Mouse (Mus musculus): ENCODE measurements around the gene Rbks. TPM values are rescaled to one million over a fixed set of nuclear protein-coding genes. Genes with fewer than 3 reads are reported as not detected.

The Rbks gene
- polyA plus RNA-seq, 1 experiment from 2014 or later: 2.3 TPM

GRCm38 (mm10) chr5:31687972-31688371 lies 9.5 kb downstream of the Rbks start:
- H3K9me3 ChIP-seq (ENCODE audit: control insufficient read depth, low read length): no peaks in the 10 kb centered on the region
- DNase-seq (ENCODE audit: low spot score) (no peak), ATAC-seq (ENCODE audit: low FRiP score) (no peak)
- no peak overlapping the region for H3K27ac ChIP-seq
- H3K36me3 ChIP-seq (replicated peaks; ENCODE audit: control insufficient read depth, insufficient read depth): no peaks in the 10 kb centered on the region
- no peak overlapping the region for H3K4me2 ChIP-seq (replicated peaks)
- H3K4me1 ChIP-seq (replicated peaks; ENCODE audit: control insufficient read depth, insufficient read depth, low read length): no peaks in the 10 kb centered on the region
- H3K9ac ChIP-seq: no peak overlapping the region
- WGBS: 95% methylated on average over 3 of the region's 3 CpGs
- H3K27me3 ChIP-seq (ENCODE audit: control insufficient read depth, insufficient read depth, low read length): no peaks in the 10 kb centered on the region
- H3K4me3 ChIP-seq (replicated peaks; ENCODE audit: low read length): no peak overlapping the region

GRCm38 (mm10) chr5:31686040-31686439 lies 11.4 kb downstream of the Rbks start:
- H3K9ac ChIP-seq: no peak overlapping the region
- H3K4me1 ChIP-seq (replicated peaks; ENCODE audit: control insufficient read depth, insufficient read depth, low read length): no peaks in the 10 kb centered on the region
- DNase-seq (ENCODE audit: low spot score) (no peak), ATAC-seq (ENCODE audit: low FRiP score) (no peak)
- H3K36me3 ChIP-seq (replicated peaks; ENCODE audit: control insufficient read depth, insufficient read depth): no peaks in the 10 kb centered on the region
- H3K9me3 ChIP-seq (ENCODE audit: control insufficient read depth, low read length): no peaks in the 10 kb centered on the region
- H3K4me3 ChIP-seq (replicated peaks; ENCODE audit: low read length): no peak overlapping the region
- WGBS: 66% methylated on average over 2 of the region's 2 CpGs
- no peak overlapping the region for H3K27ac ChIP-seq
- no peak overlapping the region for H3K4me2 ChIP-seq (replicated peaks)
- no peaks in the 10 kb centered on the region for H3K27me3 ChIP-seq (ENCODE audit: control insufficient read depth, insufficient read depth, low read length)

- H3K27ac ChIP-seq: no peak overlapping the region
- H3K9ac ChIP-seq: no peak overlapping the region
- 94% methylated on average over 1 of the region's 1 CpGs for WGBS
- H3K36me3 ChIP-seq (replicated peaks; ENCODE audit: control insufficient read depth, insufficient read depth): no peaks in the 10 kb centered on the region
- no peak for DNase-seq (ENCODE audit: low spot score)
- H3K9me3 ChIP-seq (ENCODE audit: control insufficient read depth, low read length): no peaks in the 10 kb centered on the region
- ATAC-seq (ENCODE audit: low FRiP score): no peak
- no peak overlapping the region for H3K4me2 ChIP-seq (replicated peaks)
- no peaks in the 10 kb centered on the region for H3K27me3 ChIP-seq (ENCODE audit: control insufficient read depth, insufficient read depth, low read length)
- no peak overlapping the region for H3K4me3 ChIP-seq (replicated peaks; ENCODE audit: low read length)
- no peaks in the 10 kb centered on the region for H3K4me1 ChIP-seq (replicated peaks; ENCODE audit: control insufficient read depth, insufficient read depth, low read length)
These were observed 15.1 kb downstream of the Rbks start for GRCm38 (mm10) chr5:31682305-31682704.

GRCm38 (mm10) chr5:31680183-31680582 lies 17.2 kb downstream of the Rbks start:
- no peak overlapping the region for H3K4me3 ChIP-seq (replicated peaks; ENCODE audit: low read length)
- H3K9ac ChIP-seq: no peak overlapping the region
- H3K27me3 ChIP-seq (ENCODE audit: control insufficient read depth, insufficient read depth, low read length): no peaks in the 10 kb centered on the region
- WGBS: 88% methylated on average over 4 of the region's 4 CpGs
- H3K36me3 ChIP-seq (replicated peaks; ENCODE audit: control insufficient read depth, insufficient read depth): no peaks in the 10 kb centered on the region
- no peaks in the 10 kb centered on the region for H3K9me3 ChIP-seq (ENCODE audit: control insufficient read depth, low read length)
- DNase-seq (ENCODE audit: low spot score) (no peak), ATAC-seq (ENCODE audit: low FRiP score) (no peak)
- H3K4me1 ChIP-seq (replicated peaks; ENCODE audit: control insufficient read depth, insufficient read depth, low read length): no peaks in the 10 kb centered on the region
- H3K4me2 ChIP-seq (replicated peaks): no peak overlapping the region
- no peak overlapping the region for H3K27ac ChIP-seq

GRCm38 (mm10) chr5:31678000-31678399 lies 19.4 kb downstream of the Rbks start:
- Histone ChIP-seq H3K4me3 (replicated peaks; ENCODE audit: low read length) (no peak overlapping the region), H3K27me3 (ENCODE audit: control insufficient read depth, insufficient read depth, low read length) (no peaks in the 10 kb centered on the region), H3K4me2 (replicated peaks) (no peak overlapping the region), H3K27ac (no peak overlapping the region), H3K36me3 (replicated peaks; ENCODE audit: control insufficient read depth, insufficient read depth) (no peaks in the 10 kb centered on the region), H3K4me1 (replicated peaks; ENCODE audit: control insufficient read depth, insufficient read depth, low read length) (no peaks in the 10 kb centered on the region), H3K9ac (no peak overlapping the region), H3K9me3 (ENCODE audit: control insufficient read depth, low read length) (no peaks in the 10 kb centered on the region)
- WGBS: 91% methylated on average over 1 of the region's 1 CpGs
- no peak for ATAC-seq (ENCODE audit: low FRiP score)
- no peak for DNase-seq (ENCODE audit: low spot score)

GRCm38 (mm10) chr5:31673431-31673830 lies 24.0 kb downstream of the Rbks start:
- Histone ChIP-seq H3K27ac (no peak overlapping the region), H3K4me2 (replicated peaks) (no peak overlapping the region), H3K4me3 (replicated peaks; ENCODE audit: low read length) (no peak overlapping the region), H3K27me3 (ENCODE audit: control insufficient read depth, insufficient read depth, low read length) (no peaks in the 10 kb centered on the region), H3K36me3 (replicated peaks; ENCODE audit: control insufficient read depth, insufficient read depth) (no peaks in the 10 kb centered on the region), H3K9ac (no peak overlapping the region), H3K9me3 (ENCODE audit: control insufficient read depth, low read length) (no peaks in the 10 kb centered on the region), H3K4me1 (replicated peaks; ENCODE audit: control insufficient read depth, insufficient read depth, low read length) (no peaks in the 10 kb centered on the region)
- 86% methylated on average over 2 of the region's 2 CpGs for WGBS
- no peak for DNase-seq (ENCODE audit: low spot score)
- no peak for ATAC-seq (ENCODE audit: low FRiP score)

GRCm38 (mm10) chr5:31671137-31671536 lies 26.3 kb downstream of the Rbks start:
- Histone ChIP-seq H3K4me2 (replicated peaks) (no peak overlapping the region), H3K36me3 (replicated peaks; ENCODE audit: control insufficient read depth, insufficient read depth) (no peaks in the 10 kb centered on the region), H3K9ac (no peak overlapping the region), H3K27ac (no peak overlapping the region), H3K9me3 (ENCODE audit: control insufficient read depth, low read length) (no peaks in the 10 kb centered on the region), H3K4me1 (replicated peaks; ENCODE audit: control insufficient read depth, insufficient read depth, low read length) (no peaks in the 10 kb centered on the region), H3K27me3 (ENCODE audit: control insufficient read depth, insufficient read depth, low read length) (no peaks in the 10 kb centered on the region), H3K4me3 (replicated peaks; ENCODE audit: low read length) (no peak overlapping the region)
- 65% methylated on average over 2 of the region's 2 CpGs for WGBS
- DNase-seq (ENCODE audit: low spot score) (no peak), ATAC-seq (ENCODE audit: low FRiP score) (no peak)

GRCm38 (mm10) chr5:31669984-31670383 lies 27.4 kb downstream of the Rbks start:
- ATAC-seq (ENCODE audit: low FRiP score): no peak
- no peaks in the 10 kb centered on the region for H3K9me3 ChIP-seq (ENCODE audit: control insufficient read depth, low read length)
- DNase-seq (ENCODE audit: low spot score): no peak
- no peaks in the 10 kb centered on the region for H3K36me3 ChIP-seq (replicated peaks; ENCODE audit: control insufficient read depth, insufficient read depth)
- WGBS: 81% methylated on average over 5 of the region's 5 CpGs
- H3K27ac ChIP-seq: no peak overlapping the region
- H3K4me3 ChIP-seq (replicated peaks; ENCODE audit: low read length): no peak overlapping the region
- no peak overlapping the region for H3K9ac ChIP-seq
- no peak overlapping the region for H3K4me2 ChIP-seq (replicated peaks)
- no peaks in the 10 kb centered on the region for H3K4me1 ChIP-seq (replicated peaks; ENCODE audit: control insufficient read depth, insufficient read depth, low read length)
- H3K27me3 ChIP-seq (ENCODE audit: control insufficient read depth, insufficient read depth, low read length): no peaks in the 10 kb centered on the region

- WGBS: 64% methylated on average over 13 of the region's 13 CpGs
- Histone ChIP-seq H3K4me1 (replicated peaks; ENCODE audit: control insufficient read depth, insufficient read depth, low read length) (no peaks in the 10 kb centered on the region), H3K9ac (no peak overlapping the region), H3K36me3 (replicated peaks; ENCODE audit: control insufficient read depth, insufficient read depth) (no peaks in the 10 kb centered on the region), H3K4me2 (replicated peaks) (no peak overlapping the region), H3K27me3 (ENCODE audit: control insufficient read depth, insufficient read depth, low read length) (no peaks in the 10 kb centered on the region), H3K4me3 (replicated peaks; ENCODE audit: low read length) (no peak overlapping the region), H3K27ac (no peak overlapping the region), H3K9me3 (ENCODE audit: control insufficient read depth, low read length) (no peaks in the 10 kb centered on the region)
- DNase-seq (ENCODE audit: low spot score): no peak
- ATAC-seq (ENCODE audit: low FRiP score): no peak
These were observed 29.0 kb downstream of the Rbks start for GRCm38 (mm10) chr5:31668325-31668968.

GRCm38 (mm10) chr5:31666176-31666575 lies 31.3 kb downstream of the Rbks start:
- no peak overlapping the region for H3K4me3 ChIP-seq (replicated peaks; ENCODE audit: low read length)
- H3K4me1 ChIP-seq (replicated peaks; ENCODE audit: control insufficient read depth, insufficient read depth, low read length): no peaks in the 10 kb centered on the region
- no peak for ATAC-seq (ENCODE audit: low FRiP score)
- no peaks in the 10 kb centered on the region for H3K36me3 ChIP-seq (replicated peaks; ENCODE audit: control insufficient read depth, insufficient read depth)
- 39% methylated on average over 1 of the region's 1 CpGs for WGBS
- no peaks in the 10 kb centered on the region for H3K27me3 ChIP-seq (ENCODE audit: control insufficient read depth, insufficient read depth, low read length)
- H3K9ac ChIP-seq: no peak overlapping the region
- H3K4me2 ChIP-seq (replicated peaks): no peak overlapping the region
- H3K9me3 ChIP-seq (ENCODE audit: control insufficient read depth, low read length): no peaks in the 10 kb centered on the region
- no peak for DNase-seq (ENCODE audit: low spot score)
- H3K27ac ChIP-seq: no peak overlapping the region

All from hindbrain, embryonic 14.5 days (tissue).